Mouse (Mus musculus): ENCODE results near the gene Cped1. TPM values are rescaled to one million over a fixed set of nuclear protein-coding genes. Genes with fewer than 3 reads are reported as not detected.

Cped1 gene
- total RNA-seq, 2 experiments from 2014 or later, result 18.0 to 22.8 TPM

DNA sequence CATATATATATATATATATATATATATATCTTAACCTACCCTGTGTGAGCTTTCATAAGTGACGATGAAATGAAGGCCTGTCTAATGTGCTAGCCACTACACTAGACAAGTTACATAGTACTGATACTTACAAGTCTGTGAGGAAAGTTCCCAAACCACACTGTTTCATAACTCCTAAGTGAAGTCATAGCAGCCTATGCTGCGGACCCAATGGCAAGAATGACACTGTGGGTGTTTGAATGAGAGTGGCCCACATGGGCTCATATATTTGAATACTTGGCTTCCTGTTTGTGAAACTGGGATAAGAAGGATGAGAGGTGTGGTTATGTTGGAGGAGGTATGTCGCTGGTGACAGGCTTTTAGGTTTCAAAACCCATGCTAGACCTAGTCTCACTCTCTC lies 67.3 kb downstream of the Cped1 start:
- DNase-seq (ENCODE audit: low spot score), result no peak
- intact Hi-C loops (cut with DNase I), result no loop called here

DNA sequence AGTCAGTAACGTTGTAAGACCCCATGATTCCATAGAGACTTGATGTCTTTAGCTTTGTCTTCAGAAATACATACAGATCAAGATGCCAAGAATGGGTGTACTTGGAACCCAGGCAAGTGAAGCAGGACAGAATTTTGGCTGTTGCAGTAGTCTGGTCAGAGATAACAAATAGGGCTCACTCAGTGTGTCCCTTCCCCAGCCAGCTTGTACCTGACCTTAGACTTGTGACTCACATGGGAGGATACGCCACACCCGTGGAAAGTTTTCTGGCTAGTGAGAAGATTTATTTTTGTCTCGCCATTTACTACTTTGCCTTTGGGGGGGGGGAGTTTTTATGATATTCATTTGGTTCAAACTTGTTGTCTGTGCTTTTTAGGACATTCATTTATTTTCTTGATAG lies 78.6 kb downstream of the Cped1 start:
- intact Hi-C loops (cut with DNase I), result no loop called here
- peak; percentile 58 for DNase-seq (ENCODE audit: low spot score)

DNA sequence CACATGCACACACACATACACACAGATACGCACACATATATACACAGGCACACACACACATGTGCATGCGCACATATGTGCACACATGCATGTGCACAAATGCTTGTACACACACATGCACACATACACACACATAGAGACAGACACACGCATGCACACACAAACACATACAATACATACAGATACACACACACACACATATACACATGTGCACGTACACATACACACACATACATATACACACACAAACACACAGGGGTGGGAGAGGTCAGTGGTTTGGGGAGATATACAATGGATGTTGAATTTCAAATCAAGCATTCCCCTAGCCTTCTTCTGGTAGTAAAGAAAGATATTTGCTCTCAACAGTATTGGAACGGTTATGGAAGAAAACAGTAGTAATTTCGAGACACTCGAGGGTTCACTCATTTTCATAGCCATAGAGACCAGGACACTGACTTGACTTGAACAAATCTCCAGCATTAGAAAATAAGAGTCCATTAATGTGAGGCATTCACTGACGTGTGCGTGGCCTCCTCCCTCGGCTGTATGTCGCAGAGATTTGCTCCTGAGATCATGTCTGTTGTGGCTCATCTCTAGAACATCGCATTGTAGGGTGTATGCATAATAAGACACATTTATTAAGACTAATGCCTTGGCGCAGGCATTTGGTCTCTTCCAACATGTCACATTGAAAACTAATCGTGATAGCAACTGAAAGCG lies 85.0 kb downstream of the Cped1 start:
- intact Hi-C loops (cut with DNase I), result loop anchor here (1.0 to 2.0 kb wide), 3 partner anchors 26 to 275 kb away; partner anchors contain the start of gene Cped1
- no peak for DNase-seq (ENCODE audit: low spot score)

DNA sequence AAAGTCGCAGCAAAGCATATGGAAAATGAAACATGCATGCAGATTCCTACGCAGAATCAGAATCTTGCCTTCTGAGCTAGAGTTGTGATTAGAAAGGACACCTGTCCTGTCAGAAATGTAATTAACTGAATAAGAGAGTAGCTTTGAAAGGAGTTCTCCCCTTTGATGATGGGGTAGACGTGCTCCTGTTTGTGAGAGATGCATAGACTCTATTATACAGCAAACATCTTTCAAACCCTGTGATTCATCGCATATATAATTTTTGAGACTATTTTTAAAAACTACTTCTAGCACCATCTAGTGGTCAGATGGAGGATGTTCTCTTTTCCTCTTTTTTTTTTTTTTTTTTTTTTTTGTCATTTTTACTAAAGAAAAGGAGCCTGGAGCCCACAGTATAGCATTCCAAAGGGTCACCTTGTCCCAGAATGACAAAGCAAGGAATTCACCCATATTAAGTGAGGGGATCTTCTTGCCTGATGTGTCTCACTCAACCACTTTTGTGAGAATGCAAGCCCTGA lies 85.7 kb downstream of the Cped1 start:
- intact Hi-C loops (cut with DNase I), result loop anchor here (1.0 to 2.0 kb wide), 3 partner anchors 27 to 276 kb away; partner anchors contain the start of gene Cped1
- DNase-seq (ENCODE audit: low spot score), result no peak

DNA sequence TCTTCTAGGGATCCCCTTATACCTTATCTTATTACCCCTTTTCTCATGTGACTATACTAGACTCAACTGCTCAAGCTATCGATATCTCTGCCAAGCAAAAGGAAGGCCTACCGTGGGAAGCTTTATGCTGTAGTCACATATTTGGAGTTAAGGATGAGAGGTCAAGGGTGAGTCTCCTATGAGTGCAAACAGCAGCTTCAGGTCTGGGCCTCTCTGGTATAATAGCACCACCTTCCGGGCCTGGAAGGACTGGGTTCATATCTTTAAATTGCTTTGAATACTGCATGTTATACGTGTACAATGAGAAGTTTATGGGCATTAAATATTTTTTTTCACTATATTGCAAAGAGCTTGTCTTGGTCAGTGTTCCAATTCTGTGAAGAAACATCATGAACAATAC lies 87.0 kb downstream of the Cped1 start:
- no peak for DNase-seq (ENCODE audit: low spot score)
- intact Hi-C loops (cut with DNase I), result no loop called here

DNA sequence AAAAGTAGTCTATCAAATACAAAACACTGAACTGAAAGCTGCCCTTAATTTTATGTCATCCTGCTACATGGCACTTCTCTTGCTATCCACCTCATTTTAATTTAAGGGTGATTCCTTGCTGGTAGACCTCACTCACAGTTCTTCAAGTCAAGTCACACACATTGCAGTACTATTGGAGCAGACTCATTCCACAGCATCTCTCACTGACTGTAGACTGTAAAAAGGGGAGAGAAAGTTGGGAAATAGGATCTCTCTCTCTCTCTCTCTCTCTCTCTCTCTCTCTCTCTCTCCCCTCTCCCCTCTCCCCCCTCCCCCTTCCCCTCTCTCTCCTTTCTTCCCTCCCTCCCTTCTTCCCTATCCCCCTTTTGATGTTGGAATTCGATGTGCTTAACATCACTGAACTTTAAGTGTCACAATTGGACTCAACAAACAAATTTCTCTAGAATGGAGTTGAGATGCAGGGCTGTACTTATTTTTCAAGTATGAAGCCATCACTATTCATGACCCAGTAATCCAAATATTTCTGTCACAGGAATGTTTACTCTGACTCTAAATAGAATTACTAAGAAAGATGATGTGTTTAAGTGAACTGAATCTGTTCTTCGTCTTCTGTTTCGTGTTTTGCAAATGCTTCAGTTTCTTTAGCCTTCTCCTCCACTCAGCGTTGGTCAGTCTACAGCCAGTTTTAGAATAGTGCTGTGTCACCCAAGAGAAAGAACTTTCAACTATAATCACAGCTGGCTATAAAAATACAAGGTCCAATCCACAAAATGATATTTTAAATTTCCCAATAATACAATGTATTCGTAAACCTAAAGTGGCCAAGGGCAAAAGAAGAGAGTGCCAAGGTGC lies 88.7 kb downstream of the Cped1 start:
- intact Hi-C loops (cut with DNase I), result no loop called here
- DNase-seq (ENCODE audit: low spot score), result no peak

DNA sequence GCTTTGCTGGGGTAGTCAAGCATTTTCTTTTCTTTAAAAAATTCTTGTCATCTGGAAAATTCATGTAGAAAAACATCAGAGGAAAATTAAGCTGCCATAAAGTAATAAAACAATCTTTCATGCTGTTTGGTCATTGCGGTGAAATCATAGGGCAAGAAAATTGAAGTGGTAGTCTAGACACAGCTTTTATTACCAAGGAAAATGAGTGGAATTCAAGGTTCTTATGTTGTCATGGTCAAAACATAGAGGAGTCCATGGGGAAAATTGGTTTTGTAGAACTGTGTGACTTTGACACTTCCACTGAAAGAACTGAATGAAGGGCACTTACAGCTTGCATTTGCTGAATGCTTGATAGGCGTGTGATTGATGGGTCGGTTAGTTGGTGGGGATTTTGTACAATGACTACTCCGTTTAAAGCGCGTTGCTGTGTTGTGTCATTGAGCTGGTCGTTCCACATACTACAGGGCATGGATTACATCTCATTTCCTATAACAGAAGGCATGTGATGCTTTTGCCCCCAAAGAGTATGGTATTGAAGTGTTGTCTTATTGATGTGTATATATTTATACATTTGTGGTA lies 93.1 kb downstream of the Cped1 start:
- intact Hi-C loops (cut with DNase I), result no loop called here

DNA sequence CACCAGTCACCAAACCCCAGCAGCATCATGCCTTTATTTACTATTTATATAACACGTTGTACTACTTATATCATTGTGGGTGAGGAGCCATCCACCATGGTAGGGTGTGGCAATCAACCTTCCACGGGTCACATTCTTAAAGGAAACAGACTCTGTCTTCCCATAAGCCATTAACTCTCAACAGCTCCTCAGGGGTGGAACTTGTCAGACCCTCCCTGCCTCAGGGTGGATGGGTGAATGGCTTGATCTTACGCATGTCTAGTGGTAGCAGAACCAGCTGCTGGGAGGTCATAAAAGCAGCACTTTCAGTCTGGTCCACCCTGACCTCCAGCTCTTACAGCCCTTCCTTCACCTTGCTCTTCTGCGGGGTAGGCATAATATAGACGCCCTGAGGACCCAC lies 100.3 kb downstream of the Cped1 start:
- intact Hi-C loops (cut with DNase I), result loop anchor here (5.0 kb wide), 2 partner anchors 104 to 269 kb away; no protein-coding TSS in a partner anchor
- no peak for DNase-seq (ENCODE audit: low spot score)

More for the DNA sequence above, 93.1 kb downstream of the Cped1 start:
- no peak for DNase-seq (ENCODE audit: low spot score)

DNA sequence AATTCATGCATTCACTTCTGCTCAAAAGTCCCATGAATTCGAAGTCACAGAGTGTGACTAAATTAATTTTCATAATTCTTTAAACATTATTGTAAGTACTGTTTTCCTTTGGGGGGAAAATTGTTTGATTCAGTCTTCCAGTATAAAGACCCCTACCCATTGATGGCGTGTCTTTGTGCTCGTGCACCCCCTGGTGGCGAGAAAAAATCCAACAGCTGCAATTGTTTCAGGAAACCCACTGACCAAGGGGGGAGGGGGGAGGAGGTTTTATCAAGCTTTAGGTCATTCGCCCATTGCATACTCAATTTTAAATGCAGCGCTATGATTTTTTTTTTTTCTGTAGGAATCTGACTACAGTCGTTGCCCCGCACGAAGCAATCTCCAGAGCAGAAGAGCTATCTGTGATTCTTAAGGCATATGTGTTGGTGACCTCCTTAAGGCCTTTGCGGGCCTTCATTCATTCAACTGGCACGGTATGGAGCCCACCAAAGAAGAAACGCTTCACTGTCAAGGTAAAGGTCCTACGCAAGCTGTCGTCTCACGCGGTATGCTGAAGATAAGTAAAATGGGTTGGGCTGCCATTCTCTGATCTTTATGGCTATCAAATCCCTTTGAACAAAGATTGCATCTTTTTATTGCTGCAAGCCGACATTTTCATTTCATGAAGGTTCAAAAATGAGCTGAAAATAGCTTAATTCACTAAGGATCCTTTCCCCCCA lies 102.8 kb downstream of the Cped1 start:
- intact Hi-C loops (cut with DNase I), result loop anchor here (5.0 kb wide), 2 partner anchors 106 to 271 kb away; no protein-coding TSS in a partner anchor
- no peak for DNase-seq (ENCODE audit: low spot score)

DNA sequence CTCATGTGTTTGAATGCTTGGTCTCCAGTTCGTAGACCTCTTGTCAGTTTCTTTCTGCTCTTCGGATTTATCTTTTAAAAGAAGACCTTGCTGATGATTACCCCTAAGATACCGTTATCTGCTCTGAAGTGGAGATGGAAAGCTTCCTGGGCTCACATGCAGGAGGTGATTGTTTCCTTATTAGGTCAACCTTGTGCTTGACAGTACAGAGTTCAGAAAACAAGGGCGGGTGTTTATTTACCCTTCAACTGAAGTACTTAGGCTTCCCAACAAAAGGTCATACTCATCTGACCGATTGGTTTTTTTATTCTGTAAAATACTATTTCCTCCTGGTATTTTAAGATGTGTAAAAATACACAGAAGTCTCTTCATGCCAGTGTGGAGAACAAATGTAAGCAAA lies 106.1 kb downstream of the Cped1 start:
- intact Hi-C loops (cut with DNase I), result no loop called here
- no peak for DNase-seq (ENCODE audit: low spot score)

DNA sequence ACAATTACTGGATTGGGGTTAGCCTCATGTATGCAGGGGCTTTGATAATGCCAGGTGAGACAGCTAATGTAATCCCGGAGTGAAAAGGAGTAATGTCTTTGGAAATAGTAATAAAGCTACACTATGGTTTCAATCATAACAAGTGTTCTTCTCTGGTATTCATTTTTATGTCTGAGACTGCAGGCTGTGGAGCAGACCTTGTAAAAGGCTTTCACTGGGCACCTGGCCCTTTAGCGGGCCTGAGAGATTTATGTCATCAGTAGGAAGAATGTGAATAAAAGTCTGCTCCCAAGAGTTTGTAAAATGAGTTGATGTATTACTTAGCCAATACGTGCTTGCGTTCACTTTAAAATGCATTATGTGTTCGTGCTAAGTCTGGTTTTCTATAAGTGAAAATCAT lies 108.1 kb downstream of the Cped1 start:
- no peak for DNase-seq (ENCODE audit: low spot score)
- intact Hi-C loops (cut with DNase I), result no loop called here

DNA sequence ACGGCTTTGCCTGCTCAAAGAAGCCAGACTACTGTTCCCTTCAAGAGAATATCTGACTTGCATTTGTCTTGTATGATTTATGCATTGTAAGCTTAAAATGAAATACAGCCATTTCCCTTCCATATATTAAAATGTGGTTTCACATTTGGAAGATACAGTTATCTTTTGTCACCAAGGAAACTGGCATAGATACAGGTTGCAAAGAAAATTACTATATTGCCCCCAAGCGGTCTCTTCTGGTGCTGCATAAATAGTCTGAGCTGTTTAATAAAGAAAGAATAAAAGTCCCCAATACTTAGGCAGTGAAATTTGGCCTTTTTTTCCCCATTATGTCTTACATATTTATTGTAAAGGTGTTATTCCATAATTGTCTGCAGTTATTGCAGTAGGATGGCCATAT lies 112.0 kb downstream of the Cped1 start:
- DNase-seq (ENCODE audit: low spot score), result no peak
- intact Hi-C loops (cut with DNase I), result loop anchor here (5.0 kb wide), 1 partner anchor 300 kb away; no protein-coding TSS in a partner anchor

DNA sequence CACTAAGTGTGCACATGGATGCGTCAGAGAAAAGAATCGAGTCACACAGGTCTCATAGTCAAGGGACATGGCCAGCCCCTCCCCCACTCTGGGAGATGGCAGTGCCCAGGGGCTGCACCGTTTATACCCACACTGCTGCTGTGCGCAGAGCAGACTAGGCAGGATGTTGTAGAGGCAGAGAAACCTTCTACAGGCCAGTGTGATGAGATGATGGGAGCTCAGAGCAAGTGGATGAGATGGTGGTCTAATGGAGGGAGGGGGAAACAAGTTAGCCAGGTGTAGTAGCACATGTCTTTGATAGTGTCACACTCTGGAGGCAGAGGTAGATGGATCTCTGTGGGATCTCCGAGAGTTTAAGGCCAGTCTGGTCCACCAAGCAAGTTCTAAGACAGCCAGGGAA lies 114.1 kb downstream of the Cped1 start:
- DNase-seq (ENCODE audit: low spot score), result no peak
- intact Hi-C loops (cut with DNase I), result loop anchor here (5.0 kb wide), 1 partner anchor 303 kb away; no protein-coding TSS in a partner anchor

DNA sequence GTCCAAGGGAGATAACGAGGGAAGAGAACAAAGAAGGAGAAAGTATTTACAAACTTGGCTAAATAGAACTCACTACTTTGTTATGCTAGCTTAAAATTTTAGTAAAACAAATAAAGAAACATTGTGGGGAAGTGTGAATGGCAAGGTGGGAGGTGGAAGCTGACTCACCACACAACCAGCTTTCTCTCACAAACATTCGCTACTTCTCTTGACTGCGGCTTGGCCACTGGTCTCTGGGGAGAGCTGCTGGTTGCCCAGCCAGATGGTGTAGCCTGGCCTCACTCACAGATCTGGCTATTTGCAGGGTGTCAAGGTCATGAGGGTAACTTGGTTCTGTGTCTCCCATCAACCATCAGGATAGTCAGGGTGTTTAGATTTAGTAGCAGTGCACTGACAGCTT lies 116.2 kb downstream of the Cped1 start:
- intact Hi-C loops (cut with DNase I), result no loop called here
- no peak for DNase-seq (ENCODE audit: low spot score)

DNA sequence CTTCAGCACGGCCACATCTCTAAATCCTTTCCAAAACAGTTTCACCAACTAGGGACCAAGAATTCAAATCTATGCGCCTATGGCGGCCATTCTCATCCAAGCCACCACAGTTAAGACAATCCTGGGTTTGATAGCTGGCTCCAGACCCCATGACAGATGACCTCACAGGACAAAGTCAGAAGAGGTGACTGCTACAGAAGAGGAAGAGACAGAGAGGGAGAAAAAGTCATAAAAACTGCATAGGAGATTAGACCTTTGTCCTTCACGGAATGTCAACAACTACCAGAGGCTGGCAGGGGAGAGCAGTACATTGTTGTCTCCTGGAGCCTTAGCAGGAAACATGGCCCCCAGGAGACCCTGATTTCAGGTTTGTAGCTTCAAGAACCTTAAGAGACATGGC lies 117.0 kb downstream of the Cped1 start:
- intact Hi-C loops (cut with DNase I), result no loop called here
- no peak for DNase-seq (ENCODE audit: low spot score)

DNA sequence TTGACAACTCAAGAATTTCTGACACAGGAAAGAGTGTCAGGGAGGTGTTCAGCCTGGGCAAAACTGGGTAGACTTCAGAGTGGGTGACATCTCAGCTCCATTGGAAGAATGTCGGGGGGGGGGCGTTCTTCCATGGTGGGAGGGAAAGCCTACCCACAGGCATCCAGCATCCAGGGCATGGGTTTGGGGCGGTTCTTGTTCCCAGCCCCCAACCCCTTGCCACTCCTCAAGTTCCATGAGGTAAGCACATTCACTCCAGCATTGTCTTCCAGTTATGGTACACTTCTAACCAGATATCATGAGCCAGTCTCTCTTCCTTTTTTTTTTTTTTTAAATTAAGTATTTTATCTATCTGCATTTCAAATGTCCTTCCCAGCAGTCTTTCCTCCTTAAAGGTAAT lies 118.0 kb downstream of the Cped1 start:
- intact Hi-C loops (cut with DNase I), result no loop called here
- no peak for DNase-seq (ENCODE audit: low spot score)

DNA sequence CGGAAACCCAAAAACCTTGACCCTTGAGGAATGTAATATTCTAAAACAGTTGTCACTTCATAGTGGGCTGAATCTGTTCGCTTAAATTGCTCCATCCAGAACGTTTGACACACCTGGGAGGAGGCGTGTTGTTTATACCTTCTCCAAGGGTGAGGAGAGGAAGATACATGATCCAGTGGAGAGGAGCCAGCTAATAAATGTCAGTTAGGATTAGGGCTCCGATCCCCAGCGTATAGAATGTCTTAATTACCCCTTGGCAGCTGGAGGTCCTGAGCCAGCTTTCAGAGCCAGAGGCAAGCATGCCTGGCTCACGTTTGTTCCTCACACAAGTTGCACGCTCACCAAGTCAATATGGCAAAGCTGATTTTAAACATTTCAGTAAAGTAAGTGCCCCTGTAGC lies 118.5 kb downstream of the Cped1 start:
- intact Hi-C loops (cut with DNase I), result no loop called here

DNA sequence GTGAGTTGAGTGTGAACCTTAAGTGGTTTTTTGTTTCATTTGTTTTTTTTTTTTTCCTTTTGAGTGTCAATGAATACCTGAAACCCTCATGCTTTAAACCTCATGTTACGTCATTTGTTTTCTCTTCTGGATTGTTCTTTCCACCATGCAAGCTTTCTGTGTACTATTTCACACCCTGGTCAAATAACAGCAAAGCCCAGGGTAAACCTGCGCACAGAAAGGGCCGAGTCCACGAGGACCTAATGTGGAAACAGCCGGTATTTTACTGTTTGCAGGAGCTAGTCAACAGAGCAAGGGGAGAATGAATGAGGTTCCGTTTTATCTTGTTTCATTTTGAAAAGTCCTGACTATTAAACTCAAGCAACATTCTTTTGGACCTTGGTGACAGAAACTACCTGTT lies 128.4 kb downstream of the Cped1 start:
- intact Hi-C loops (cut with DNase I), result no loop called here
- no peak for DNase-seq (ENCODE audit: low spot score)

More for the DNA sequence above, 118.5 kb downstream of the Cped1 start:
- no peak for DNase-seq (ENCODE audit: low spot score)

DNA sequence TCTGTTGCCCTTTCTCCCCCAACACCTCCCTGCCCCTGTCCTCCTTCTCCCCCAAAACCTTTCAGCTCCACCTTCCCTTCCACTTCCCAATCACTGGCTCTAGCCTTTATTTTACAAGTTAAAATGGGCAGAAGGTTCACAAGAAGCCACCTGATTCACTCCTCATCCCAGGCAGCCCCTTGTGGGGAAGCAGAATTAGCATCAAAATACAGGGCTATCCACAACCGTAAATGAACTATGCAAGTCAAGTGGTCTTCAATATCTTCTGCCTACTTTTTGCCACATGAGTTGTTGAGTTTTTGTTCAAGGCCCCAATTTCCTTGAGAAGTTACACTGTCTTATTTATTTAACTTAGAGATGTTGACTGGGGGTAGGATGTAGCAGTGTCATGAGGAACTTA lies 131.0 kb downstream of the Cped1 start:
- no peak for DNase-seq (ENCODE audit: low spot score)
- intact Hi-C loops (cut with DNase I), result no loop called here

DNA sequence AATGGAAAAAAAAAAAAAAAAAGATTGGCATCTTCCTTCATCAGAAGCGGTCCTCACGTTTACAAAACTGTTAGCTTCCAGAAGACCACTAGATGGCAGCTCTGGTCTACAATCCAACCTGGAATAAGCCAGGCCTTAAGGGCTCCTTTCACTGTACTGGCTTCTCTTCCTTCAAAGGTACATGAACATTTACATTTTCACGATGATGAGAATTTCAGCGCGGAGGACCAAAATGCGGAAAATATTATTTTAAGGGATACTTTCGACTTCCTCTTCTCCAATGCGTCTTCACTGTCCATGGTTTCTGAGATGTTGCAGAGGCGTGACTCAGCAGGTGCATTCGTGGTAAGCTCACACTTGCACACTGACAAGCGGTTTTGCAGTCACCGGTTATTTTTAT lies 136.4 kb downstream of the Cped1 start:
- intact Hi-C loops (cut with DNase I), result loop anchor here (5.0 to 10.0 kb wide), 3 partner anchors 190 to 863 kb away; no protein-coding TSS in a partner anchor

More for the DNA sequence above, 136.4 kb downstream of the Cped1 start:
- DNase-seq (ENCODE audit: low spot score), result no peak
